21 mouse cellular contexts compared by ENCODE assay signal in genomic region chr10:60230321-60231088, GRCm38 (mm10). TPM values are rescaled to one million over a fixed set of nuclear protein-coding genes. Genes with fewer than 3 reads are reported as not detected.
DNase-seq lines count a peak whose midpoint lies in the region; ATAC-seq and TF ChIP-seq lines count a peak whose summit lies in the region.
"Had no signal": no experiment of that assay in that cellular context is flagged by ENCODE, and none has a peak within 500 bp of the region (broad histone marks: within the 10 kb centered on the region; RNA-seq: fewer than 3 reads in every experiment).

No protein-coding gene starts in this region.

- no peak overlapping the region for H3K4me2 ChIP-seq in embryonic facial prominence, embryonic 15.5 days (replicated peaks)
- no peak overlapping the region for H3K4me2 ChIP-seq in stomach, embryonic 15.5 days
- H3K4me2 ChIP-seq in forebrain, postnatal 0 days (ENCODE audit: low read depth), result no peak overlapping the region
- H3K4me2 ChIP-seq: forebrain, embryonic 13.5 days; heart, embryonic 12.5 days; hindbrain, embryonic 15.5 days; midbrain, embryonic 15.5 days had no signal

- intact Hi-C loops in gastrocnemius, adult 2 months (cut with DNase I), result no loop called here
- intact Hi-C loops in left cerebral cortex, postnatal 25 days (cut with DNase I), result no loop called here

- no peak overlapping the region for H3K4me3 ChIP-seq in gastrocnemius, adult 2 months
- 0 out of 2 replicates have a peak overlapping the region, but pooled peaks have one; percentile 18 for H3K4me3 ChIP-seq in E14TG2a.4 (replicated peaks; ENCODE audit: low read length)
- no peak overlapping the region for H3K4me3 ChIP-seq in embryonic facial prominence, embryonic 15.5 days (replicated peaks)
- no peak overlapping the region for H3K4me3 ChIP-seq in stomach, embryonic 15.5 days (replicated peaks)
- no peak overlapping the region for H3K4me3 ChIP-seq in forebrain, postnatal 0 days (ENCODE audit: low read depth, low read length)
- H3K4me3 ChIP-seq: forebrain, embryonic 13.5 days; heart, embryonic 12.5 days; hindbrain, embryonic 15.5 days; megakaryocyte, embryonic 14.5 days; midbrain, embryonic 15.5 days had no signal

- peaks cover 40% of the 10 kb centered on the region for H3K4me1 ChIP-seq in E14TG2a.4 (replicated peaks; ENCODE audit: low read depth, low read length)
- peaks cover 7% of the 10 kb centered on the region; the same call in 1 of the 2 replicates for H3K4me1 ChIP-seq in embryonic facial prominence, embryonic 15.5 days
- H3K4me1 ChIP-seq in stomach, embryonic 15.5 days, result no peaks in the 10 kb centered on the region
- no peaks in the 10 kb centered on the region for H3K4me1 ChIP-seq in forebrain, postnatal 0 days (ENCODE audit: insufficient read depth)
- H3K4me1 ChIP-seq: forebrain, embryonic 13.5 days; heart, embryonic 12.5 days; hindbrain, embryonic 15.5 days; megakaryocyte, embryonic 14.5 days; midbrain, embryonic 15.5 days had no signal

- H3K27ac ChIP-seq in gastrocnemius, adult 2 months, result peak overlapping the region; percentile 84
- H3K27ac ChIP-seq in embryonic facial prominence, embryonic 15.5 days (replicated peaks), result peak overlapping the region; percentile 45; the same call in 1 of the 2 replicates
- H3K27ac ChIP-seq in stomach, embryonic 15.5 days, result peak overlapping the region; percentile 27; the same call in 1 of the 2 replicates
- no peak overlapping the region for H3K27ac ChIP-seq in forebrain, postnatal 0 days (ENCODE audit: low read depth, low read length)
- H3K27ac ChIP-seq: forebrain, embryonic 13.5 days; hindbrain, embryonic 15.5 days; liver, embryonic 14.5 days; midbrain, embryonic 15.5 days had no signal

- whole genome bisulfite sequencing in embryonic facial prominence, embryonic 15.5 days, result 60% methylated on average over 6 of the region's 6 CpGs
- 63% methylated on average over 6 of the region's 6 CpGs for WGBS in stomach, embryonic 15.5 days
- WGBS in forebrain, postnatal 0 days, result 80% methylated on average over 6 of the region's 6 CpGs

- no peak for TF ChIP-seq CTCF in gastrocnemius, adult 2 months (IDR thresholded peaks at IDR 0.05)
- TF ChIP-seq CTCF in E14TG2a.4 (conservative IDR thresholded peaks at IDR 0.05; ENCODE audit: low read length), result no peak
- no peak for TF ChIP-seq CTCF in forebrain, postnatal 0 days (IDR thresholded peaks at IDR 0.05; ENCODE audit: low read depth)

- ATAC-seq in embryonic facial prominence, embryonic 15.5 days (ENCODE audit: insufficient number of reproducible peaks, low FRiP score, low TSS enrichment, low read depth), result no peak; the same call in 1 of the 2 replicates
- no peak for ATAC-seq in stomach, embryonic 15.5 days (ENCODE audit: insufficient read depth, low FRiP score, low read depth)
- ATAC-seq in forebrain, postnatal 0 days, result no peak
- ATAC-seq: forebrain, embryonic 13.5 days; midbrain, embryonic 15.5 days; Patski had no signal

- no peak for DNase-seq in gastrocnemius, adult 2 months
- DNase-seq in gastrocnemius, adult 8-10 months (ENCODE audit: low spot score in 2 of 2), result no peak
- DNase-seq in forebrain, postnatal 0 days, result no peak
- no peak for DNase-seq in embryo, embryonic 11 days
- DNase-seq in left cerebral cortex, postnatal 25 days (ENCODE audit: low spot score in 2 of 2), result no peak
- DNase-seq: adrenal gland, postnatal 36 days; cerebellum, adult 8-10 months; kidney, adult 18-20 months; left cerebral cortex, postnatal 4 days; right cerebral cortex, postnatal 14 days had no signal

- H3K36me3 ChIP-seq in E14TG2a.4 (ENCODE audit: insufficient read depth, low read length), result no peaks in the 10 kb centered on the region
- no peaks in the 10 kb centered on the region for H3K36me3 ChIP-seq in embryonic facial prominence, embryonic 15.5 days
- H3K36me3 ChIP-seq in stomach, embryonic 15.5 days, result no peaks in the 10 kb centered on the region
- no peaks in the 10 kb centered on the region for H3K36me3 ChIP-seq in forebrain, postnatal 0 days (ENCODE audit: insufficient read depth)
- H3K36me3 ChIP-seq: heart, embryonic 12.5 days; hindbrain, embryonic 15.5 days; midbrain, embryonic 15.5 days had no signal

- no peak overlapping the region; the same call in 1 of the 2 replicates for H3K9ac ChIP-seq in embryonic facial prominence, embryonic 15.5 days
- H3K9ac ChIP-seq in stomach, embryonic 15.5 days, result no peak overlapping the region
- H3K9ac ChIP-seq in forebrain, postnatal 0 days, result no peak overlapping the region
- H3K9ac ChIP-seq: forebrain, embryonic 13.5 days; heart, embryonic 12.5 days; hindbrain, embryonic 15.5 days; liver, embryonic 14.5 days; midbrain, embryonic 15.5 days had no signal

- peaks cover 19% of the 10 kb centered on the region for H3K27me3 ChIP-seq in E14TG2a.4 (ENCODE audit: insufficient read depth, low read length)
- H3K27me3 ChIP-seq in embryonic facial prominence, embryonic 15.5 days, result no peaks in the 10 kb centered on the region
- H3K27me3 ChIP-seq in stomach, embryonic 15.5 days (replicated peaks), result no peaks in the 10 kb centered on the region
- H3K27me3 ChIP-seq in forebrain, postnatal 0 days (ENCODE audit: insufficient read depth, low read length), result no peaks in the 10 kb centered on the region
- H3K27me3 ChIP-seq: forebrain, embryonic 13.5 days; hindbrain, embryonic 15.5 days; midbrain, embryonic 15.5 days; Patski had no signal

- H3K9me3 ChIP-seq in E14TG2a.4 (ENCODE audit: low read length), result no peaks in the 10 kb centered on the region
- H3K9me3 ChIP-seq in embryonic facial prominence, embryonic 15.5 days (replicated peaks), result no peaks in the 10 kb centered on the region
- H3K9me3 ChIP-seq in stomach, embryonic 15.5 days, result no peaks in the 10 kb centered on the region
- no peaks in the 10 kb centered on the region for H3K9me3 ChIP-seq in forebrain, postnatal 0 days (ENCODE audit: low read length)
- H3K9me3 ChIP-seq: forebrain, embryonic 13.5 days; heart, embryonic 12.5 days; hindbrain, embryonic 15.5 days; midbrain, embryonic 15.5 days had no signal

RNA-seq across cellular contexts. Expression of gene Chst3, which starts 11.4 kb away (rescaled TPM):
- under 1 TPM; 0.23 to 0.64 TPM for total RNA-seq in gastrocnemius, adult 2 months (2021)
- total RNA-seq in gastrocnemius, adult 8-10 months (2022), result under 1 TPM; 0.22 to 0.45 (median 0.32) TPM
- 2.8 TPM in 2 replicates for polyA plus RNA-seq in embryonic facial prominence, embryonic 15.5 days (2015; fragmentation: Nextera tagmentation; extraction: Ambion mirVana)
- 2.2 and 2.3 TPM in 2 replicates for polyA plus RNA-seq in stomach, embryonic 15.5 days (2015; fragmentation: Nextera tagmentation; extraction: Ambion mirVana)
- 3.9 and 5.6 TPM in 2 replicates for total RNA-seq in forebrain, postnatal 0 days (2014; rRNA removed)
- polyA plus RNA-seq in forebrain, postnatal 0 days (2015; fragmentation: Nextera tagmentation; extraction: Ambion mirVana), result 0.33 and 0.61 TPM in 2 replicates
- total RNA-seq in left cerebral cortex, postnatal 25 days (2021), result 1 to 10 TPM; 1.6 to 1.8 TPM
- total RNA-seq: granulocyte monocyte progenitor cell, adult 5-6 weeks had no signal

RNA-seq across cellular contexts. Expression of gene Psap, which starts 46.9 kb away (rescaled TPM):
- 100 to 1,000 TPM; 730 to 837 TPM for total RNA-seq in gastrocnemius, adult 2 months (2021)
- total RNA-seq in gastrocnemius, adult 8-10 months (2022), result 100 to 1,000 TPM; 813 to 866 (median 853) TPM
- polyA plus RNA-seq in embryonic facial prominence, embryonic 15.5 days (2015; fragmentation: Nextera tagmentation; extraction: Ambion mirVana), result 165 and 167 TPM in 2 replicates
- 142 and 155 TPM in 2 replicates for polyA plus RNA-seq in stomach, embryonic 15.5 days (2015; fragmentation: Nextera tagmentation; extraction: Ambion mirVana)
- total RNA-seq in forebrain, postnatal 0 days (2014; rRNA removed), result 577 and 690 TPM in 2 replicates
- 229 and 259 TPM in 2 replicates for polyA plus RNA-seq in forebrain, postnatal 0 days (2015; fragmentation: Nextera tagmentation; extraction: Ambion mirVana)
- 1,000 to 10,000 TPM; 1,491 to 1,558 TPM for total RNA-seq in left cerebral cortex, postnatal 25 days (2021)
